17 mouse cellular contexts compared by ENCODE assay signal in the genomic region with DNA sequence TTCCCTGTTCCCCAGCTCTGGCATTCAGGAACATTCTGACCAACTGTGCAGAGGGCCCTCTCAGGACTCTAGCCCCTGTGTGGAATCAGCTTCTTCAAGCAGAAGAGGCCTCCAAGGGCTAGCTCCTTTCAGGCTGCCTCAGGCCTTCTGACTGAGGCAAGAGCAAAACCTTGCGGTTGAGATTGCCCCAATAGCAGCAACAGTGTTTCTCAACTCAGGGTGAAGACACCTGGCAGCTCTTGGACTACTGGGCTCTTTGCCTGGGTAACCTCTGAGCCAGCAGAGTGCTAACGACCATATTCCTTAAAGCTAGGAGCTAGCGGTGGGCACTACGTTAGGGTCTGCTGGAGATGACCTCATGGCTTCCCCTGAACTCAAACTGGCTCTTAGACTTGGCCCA. TPM values are rescaled to one million over a fixed set of nuclear protein-coding genes. Genes with fewer than 3 reads are reported as not detected.
A peak's percentile ranks its signal among the peaks of the same experiment; 100 is the strongest.
DNase-seq lines count a peak whose midpoint lies in the region; ATAC-seq and TF ChIP-seq lines count a peak whose summit lies in the region.
"Had no signal": no experiment of that assay in that cellular context is flagged by ENCODE, and none has a peak within 500 bp of the region (broad histone marks: within the 10 kb centered on the region; RNA-seq: fewer than 3 reads in every experiment).

No protein-coding gene starts in this region.

- DNase-seq in adrenal gland, postnatal 10 days, result peak; percentile 74
- no peak for DNase-seq in adrenal gland, postnatal 25 days
- peak; percentile 52 to 75 for DNase-seq in lung, adult 18-20 months
- no peak for DNase-seq in lung, adult 2 months
- peak; percentile 58 for DNase-seq in liver, postnatal 0 days
- no peak for DNase-seq in layer of hippocampus, postnatal 25 days (ENCODE audit: extremely low spot score in 1 of 2, low spot score in 1 of 2)
- no peak for DNase-seq in thymus, postnatal 14 days
- DNase-seq in left cerebral cortex, adult 8-10 months (ENCODE audit: low spot score in 2 of 2), result no peak
- DNase-seq: right cerebral cortex, adult 18-20 months; spleen, adult 18-20 months had no signal

- H3K9ac ChIP-seq in liver, postnatal 0 days (replicated peaks), result no peak overlapping the region
- H3K9ac ChIP-seq: embryonic facial prominence, embryonic 12.5 days; heart, embryonic 15.5 days; midbrain, embryonic 13.5 days had no signal

- peaks cover 22% of the 10 kb centered on the region for H3K4me1 ChIP-seq in lung, adult 2 months (ENCODE audit: control insufficient read depth, insufficient read depth, low read length)
- H3K4me1 ChIP-seq in liver, postnatal 0 days (ENCODE audit: insufficient read depth), result peaks cover 29% of the 10 kb centered on the region

- TF ChIP-seq EP300 in liver, postnatal 0 days (IDR thresholded peaks at IDR 0.05; ENCODE audit: low read depth), result no peak

- no peaks in the 10 kb centered on the region for H3K9me3 ChIP-seq in liver, postnatal 0 days (ENCODE audit: low read length)
- H3K9me3 ChIP-seq: embryonic facial prominence, embryonic 12.5 days; forebrain, embryonic 10.5 days; heart, embryonic 15.5 days; limb, embryonic 10.5 days; midbrain, embryonic 13.5 days had no signal

- TF ChIP-seq POLR2A in lung, adult 2 months (IDR thresholded peaks at IDR 0.05; ENCODE audit: borderline replicate concordance, extremely low read depth, low read depth, low read length), result no peak

- peak overlapping the region; percentile 31 for H3K4me2 ChIP-seq in liver, postnatal 0 days (ENCODE audit: low read depth, low read length)
- H3K4me2 ChIP-seq: embryonic facial prominence, embryonic 12.5 days; heart, embryonic 15.5 days; midbrain, embryonic 13.5 days had no signal

- H3K27me3 ChIP-seq in liver, postnatal 0 days (ENCODE audit: insufficient read depth, low read length), result no peaks in the 10 kb centered on the region
- H3K27me3 ChIP-seq: embryonic facial prominence, embryonic 12.5 days; heart, embryonic 15.5 days; midbrain, embryonic 13.5 days; Patski had no signal

- no peak overlapping the region for H3K4me3 ChIP-seq in lung, adult 2 months (replicated peaks; ENCODE audit: extremely low read depth, low read depth, low read length)
- no peak overlapping the region for H3K4me3 ChIP-seq in liver, postnatal 0 days (ENCODE audit: low read depth, low read length)
- H3K4me3 ChIP-seq: embryonic facial prominence, embryonic 12.5 days; forebrain, embryonic 10.5 days; heart, embryonic 15.5 days; limb, embryonic 10.5 days; midbrain, embryonic 13.5 days had no signal

- H3K36me3 ChIP-seq in liver, postnatal 0 days (replicated peaks; ENCODE audit: insufficient read depth, low read length), result peaks cover 27% of the 10 kb centered on the region

- peak overlapping the region; percentile 62; the same call in 1 of the 2 replicates for H3K27ac ChIP-seq in liver, postnatal 0 days (ENCODE audit: low read depth)
- H3K27ac ChIP-seq: embryonic facial prominence, embryonic 12.5 days; forebrain, embryonic 10.5 days; heart, embryonic 15.5 days; limb, embryonic 10.5 days; midbrain, embryonic 13.5 days had no signal

- ATAC-seq in liver, postnatal 0 days, result no peak
- ATAC-seq: intestine, embryonic 16.5 days; midbrain, embryonic 13.5 days; Patski had no signal

- WGBS in lung, adult 2 months, result 63% methylated on average over 4 of the region's 4 CpGs
- WGBS in liver, postnatal 0 days (ENCODE audit: insufficient replicate concordance), result 81% methylated on average over 4 of the region's 4 CpGs

- TF ChIP-seq CTCF in lung, adult 2 months (IDR thresholded peaks at IDR 0.05; ENCODE audit: insufficient read depth, low read length), result no peak
- no peak for TF ChIP-seq CTCF in liver, postnatal 0 days (IDR thresholded peaks at IDR 0.05; ENCODE audit: low read depth)

RNA-seq across cellular contexts. Expression of a gene that starts 5.0 kb away (rescaled TPM):
- 100 to 1,000 TPM; 790 to 884 TPM for total RNA-seq in adrenal gland, postnatal 10 days (2021)
- 920 and 1,133 TPM in 2 replicates for total RNA-seq in adrenal gland, postnatal 25 days (2021)
- 223 and 271 TPM in 2 replicates for polyA plus RNA-seq in lung, adult 2 months (2012; rRNA removed)
- 96.6 and 110 TPM in 2 replicates for polyA plus RNA-seq in liver, postnatal 0 days (2015; fragmentation: Nextera tagmentation; extraction: Ambion mirVana)
- 100 to 1,000 TPM; 159 to 182 TPM for total RNA-seq in layer of hippocampus, postnatal 25 days (2021)
- total RNA-seq in left cerebral cortex, adult 8-10 months (2022), result 100 to 1,000 TPM; 204 to 217 (median 208) TPM

Comparison
In these comparisons a context has a peak if more than half of its experiments do, and no peak if none do; other contexts are left out.
1. DNase-seq: peak in adrenal gland, postnatal 10 days (single experiment), lung, adult 18-20 months (2 of 2) and liver, postnatal 0 days (single experiment); none in adrenal gland, postnatal 25 days (single experiment), lung, adult 2 months (single experiment), layer of hippocampus, postnatal 25 days (0 of 2), thymus, postnatal 14 days (single experiment) and left cerebral cortex, adult 8-10 months (0 of 2).